Mouse (Mus musculus): ENCODE measurements around the gene Terb2.

Gene Terb2

GRCm38 (mm10) chr2:122230395-122230794, 44.3 kb downstream of the Terb2 start:
- intact Hi-C loops (cut with DNase I), result no loop called here

- intact Hi-C loops (cut with DNase I), result no loop called here
Measured at GRCm38 (mm10) chr2:122231616-122232015, 45.5 kb downstream of the Terb2 start.

DNA sequence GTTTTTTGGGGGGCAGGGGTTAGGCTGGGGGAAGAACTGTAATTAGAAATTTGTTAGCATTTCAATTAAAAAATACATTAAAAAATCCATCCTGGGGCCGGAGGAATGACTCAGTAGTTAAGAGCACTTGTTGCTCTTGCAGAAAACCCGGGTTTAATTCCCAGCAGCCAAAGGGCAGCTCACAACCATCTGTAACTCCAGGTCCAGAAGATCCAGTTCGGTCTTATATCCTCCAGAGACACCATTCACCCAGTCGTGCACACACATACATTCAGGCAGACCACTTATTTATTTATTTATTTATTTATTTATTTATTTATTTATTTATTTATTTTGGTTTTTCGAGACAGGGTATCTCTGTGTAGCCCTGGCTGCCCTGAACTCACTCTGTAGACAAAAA, 47.3 kb downstream of the Terb2 start:
- intact Hi-C loops (cut with DNase I), result no loop called here

DNA sequence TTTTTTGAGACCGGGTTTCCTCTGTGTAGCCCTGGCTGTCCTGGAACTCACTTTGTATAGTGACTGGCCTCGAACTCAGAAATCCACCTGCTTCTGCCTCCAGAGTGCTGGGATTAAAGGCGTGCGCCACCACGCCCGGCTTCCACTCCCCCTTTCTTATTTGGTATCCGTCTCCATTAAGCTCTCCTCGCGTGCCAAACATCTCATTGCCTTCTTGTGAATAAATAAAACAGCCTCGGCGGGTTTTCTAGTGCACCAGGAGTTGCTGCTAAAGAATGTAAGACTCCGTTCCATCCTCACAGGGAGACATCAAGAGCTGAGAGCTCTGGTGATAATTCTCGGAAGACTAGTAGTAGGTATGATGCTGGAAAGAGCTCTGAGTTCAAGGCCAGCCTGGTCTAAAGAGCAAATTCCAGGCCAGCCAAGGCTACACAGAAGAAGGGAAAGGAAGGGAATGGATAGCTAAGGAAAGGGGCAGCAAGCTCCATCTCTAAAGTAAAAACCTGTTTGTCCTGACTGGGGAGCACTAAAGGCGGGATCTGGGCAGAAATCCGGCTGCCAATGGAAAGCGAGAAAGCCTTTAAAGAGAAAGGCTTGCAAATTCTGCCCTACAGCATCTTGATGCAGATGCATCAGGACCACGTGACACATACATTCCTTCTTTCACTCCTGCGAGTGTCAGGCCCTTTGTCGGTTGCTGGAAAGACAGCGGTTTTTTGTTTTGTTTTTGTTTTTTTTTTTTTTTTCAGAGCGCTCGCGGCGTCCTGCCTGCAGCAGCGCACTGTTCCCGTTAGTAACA, 47.9 kb downstream of the Terb2 start:
- intact Hi-C loops (cut with DNase I), result no loop called here

GRCm38 (mm10) chr2:122234611-122235288, 48.7 kb downstream of the Terb2 start, which contains the start of gene Sord:
Gene Sord (plus strand): TSS chr2:122234749.
- intact Hi-C loops (cut with DNase I), result no loop called here

- intact Hi-C loops (cut with DNase I), result no loop called here
Measured at GRCm38 (mm10) chr2:122235425-122235824, 49.4 kb downstream of the Terb2 start.

DNA sequence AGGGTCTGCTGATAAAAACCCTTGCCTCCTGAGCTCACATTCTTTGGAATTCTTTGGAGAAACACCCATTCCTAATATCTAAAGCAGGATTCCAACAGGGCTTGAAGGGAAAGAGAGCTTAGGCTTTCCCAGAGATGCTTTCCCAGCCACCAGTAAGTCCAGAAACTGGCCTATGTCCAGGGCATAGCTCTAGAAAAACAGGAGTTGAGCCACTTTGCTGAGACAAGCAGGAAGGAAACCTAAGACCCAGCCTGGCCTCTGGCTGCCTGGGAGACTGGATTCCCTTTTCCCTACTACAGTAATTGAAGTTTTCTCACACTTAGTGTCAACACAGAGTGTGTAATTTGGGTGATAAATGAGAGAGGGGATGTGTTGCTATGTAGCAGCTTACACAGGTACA, 50.2 kb downstream of the Terb2 start:
- intact Hi-C loops (cut with DNase I), result no loop called here

GRCm38 (mm10) chr2:122237891-122238470, 51.9 kb downstream of the Terb2 start:
- intact Hi-C loops (cut with DNase I), result no loop called here

GRCm38 (mm10) chr2:122240735-122241134, 54.7 kb downstream of the Terb2 start:
- intact Hi-C loops (cut with DNase I), result loop anchor here (5.0 to 10.0 kb wide), 3 partner anchors 48 to 166 kb away; no protein-coding TSS in a partner anchor

DNA sequence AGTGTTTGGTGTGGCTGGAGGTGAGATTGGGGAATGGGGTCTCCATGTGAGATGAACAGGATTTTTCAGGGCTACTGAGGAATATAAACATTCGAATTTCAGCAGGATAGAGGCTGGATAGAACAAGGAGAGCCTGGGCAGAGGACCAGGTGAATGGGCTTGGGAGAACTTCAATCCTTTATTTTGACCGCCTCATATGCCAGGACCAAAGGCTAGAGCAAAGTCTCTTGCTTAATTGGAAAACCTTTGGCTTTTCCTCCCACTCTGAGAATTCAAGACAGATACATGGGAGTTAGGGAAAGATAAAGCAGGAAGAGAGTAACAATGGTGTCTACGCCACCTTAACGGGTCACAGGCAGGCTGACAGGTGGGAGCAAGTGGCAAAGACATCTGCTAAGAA, 55.2 kb downstream of the Terb2 start:
- intact Hi-C loops (cut with DNase I), result loop anchor here (5.0 to 10.0 kb wide), 3 partner anchors 49 to 166 kb away; no protein-coding TSS in a partner anchor

- intact Hi-C loops (cut with DNase I), result loop anchor here (5.0 to 10.0 kb wide), 3 partner anchors 50 to 167 kb away; no protein-coding TSS in a partner anchor
Measured at GRCm38 (mm10) chr2:122241935-122242334, 55.9 kb downstream of the Terb2 start.

DNA sequence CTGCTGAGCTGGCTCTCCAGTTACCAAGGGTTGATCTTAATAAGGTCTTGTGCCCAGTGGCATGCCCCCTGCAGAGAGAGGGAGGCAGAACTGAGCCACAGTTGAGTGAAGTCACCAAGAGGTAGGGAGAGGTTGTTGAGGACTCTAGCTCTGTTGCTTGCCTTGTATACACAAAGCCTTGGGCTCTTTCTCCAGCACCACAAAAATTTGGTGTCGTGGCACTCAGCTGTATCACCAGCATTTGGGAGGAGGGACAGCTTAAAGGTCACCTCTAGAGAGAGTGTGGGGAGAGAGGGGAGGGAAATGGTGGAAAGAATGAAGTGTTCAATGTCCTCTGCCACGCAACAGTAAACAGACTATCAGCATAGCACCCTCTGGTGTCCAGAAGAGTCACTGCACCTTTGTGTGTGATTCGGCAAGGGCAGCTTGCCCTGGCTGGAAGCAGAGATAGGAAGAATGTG, 57.6 kb downstream of the Terb2 start:
- intact Hi-C loops (cut with DNase I), result loop anchor here (5.0 to 10.0 kb wide), 3 partner anchors 51 to 169 kb away; no protein-coding TSS in a partner anchor

- intact Hi-C loops (cut with DNase I), result loop anchor here (10.0 kb wide), 1 partner anchor 173 kb away; no protein-coding TSS in a partner anchor
Measured at GRCm38 (mm10) chr2:122247786-122248185, 61.7 kb downstream of the Terb2 start.

- intact Hi-C loops (cut with DNase I), result no loop called here
Measured at GRCm38 (mm10) chr2:122255997-122256396, 69.9 kb downstream of the Terb2 start.
